Mouse (Mus musculus): ENCODE data around the gene Gm13539. TPM values are rescaled to one million over a fixed set of nuclear protein-coding genes. Genes with fewer than 3 reads are reported as not detected.

The Gm13539 gene
- polyA plus RNA-seq, 1 experiment from 2014 or later = not detected

DNA sequence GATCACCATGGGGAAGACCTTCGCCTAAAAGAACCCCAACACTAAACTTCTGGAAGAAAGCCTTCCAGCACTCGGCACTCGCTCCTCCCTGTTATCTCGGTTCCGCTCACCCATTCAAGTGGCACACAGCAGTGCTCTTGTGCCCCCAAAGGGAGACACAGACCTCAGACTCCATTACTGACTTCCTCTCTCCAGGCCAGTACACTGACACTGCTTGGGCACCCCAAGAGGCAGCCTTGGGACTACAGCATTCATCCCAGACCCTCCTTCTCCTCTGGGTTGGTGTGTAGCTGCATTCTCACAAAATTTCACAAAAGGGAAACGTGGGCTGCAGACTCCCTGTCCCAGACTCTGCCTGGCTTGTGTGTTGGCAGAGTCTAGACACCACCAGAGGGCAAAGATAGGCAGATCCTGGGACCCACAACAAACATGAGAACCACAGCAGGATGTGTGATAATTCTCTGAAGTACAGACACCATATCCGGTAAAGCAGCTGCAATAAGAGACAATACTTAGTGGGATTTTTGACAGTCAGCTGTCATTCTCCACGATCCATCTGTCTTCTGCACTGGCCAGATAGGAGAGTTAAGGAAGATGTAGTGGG, 46.4 kb downstream of the Gm13539 start:
- Histone ChIP-seq H3K27ac (replicated peaks) (no peak overlapping the region), H3K9ac (no peak overlapping the region), H3K4me1 (no peaks in the 10 kb centered on the region), H3K4me2 (no peak overlapping the region), H3K36me3 (no peaks in the 10 kb centered on the region), H3K4me3 (no peak overlapping the region), H3K27me3 (replicated peaks) (peaks cover 6% of the 10 kb centered on the region; the same call in 1 of the 2 replicates), H3K9me3 (no peaks in the 10 kb centered on the region)
- no peak for ATAC-seq (ENCODE audit: extremely low read depth, insufficient number of reproducible peaks, low FRiP score, low TSS enrichment)
- 61% methylated on average over 8 of the region's 8 CpGs for WGBS

DNA sequence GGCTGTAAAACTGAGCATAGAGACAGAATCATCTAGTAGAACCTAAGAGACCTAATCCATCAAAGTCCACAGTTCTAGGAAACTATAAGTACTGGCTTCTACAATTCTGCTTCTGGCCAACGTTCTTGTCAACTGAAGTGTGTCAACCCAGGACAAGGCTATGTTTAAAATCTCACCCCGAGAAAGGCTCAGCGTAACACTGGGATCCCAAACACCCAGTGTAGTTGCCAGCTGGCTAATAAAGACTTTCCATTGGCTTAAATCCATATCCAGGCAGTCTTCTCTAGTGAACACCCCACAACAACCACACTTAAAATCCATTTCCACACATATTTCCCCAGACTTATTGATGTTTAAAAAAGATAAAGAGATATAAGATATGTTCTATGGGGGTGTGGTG, 48.7 kb downstream of the Gm13539 start:
- Histone ChIP-seq H3K27ac (replicated peaks) (no peak overlapping the region), H3K9ac (no peak overlapping the region), H3K36me3 (no peaks in the 10 kb centered on the region), H3K27me3 (replicated peaks) (peaks cover 19% of the 10 kb centered on the region), H3K4me2 (no peak overlapping the region), H3K4me1 (no peaks in the 10 kb centered on the region), H3K9me3 (no peaks in the 10 kb centered on the region), H3K4me3 (no peak overlapping the region)
- 72% methylated on average over 3 of the region's 3 CpGs for WGBS
- ATAC-seq (ENCODE audit: extremely low read depth, insufficient number of reproducible peaks, low FRiP score, low TSS enrichment) = no peak

DNA sequence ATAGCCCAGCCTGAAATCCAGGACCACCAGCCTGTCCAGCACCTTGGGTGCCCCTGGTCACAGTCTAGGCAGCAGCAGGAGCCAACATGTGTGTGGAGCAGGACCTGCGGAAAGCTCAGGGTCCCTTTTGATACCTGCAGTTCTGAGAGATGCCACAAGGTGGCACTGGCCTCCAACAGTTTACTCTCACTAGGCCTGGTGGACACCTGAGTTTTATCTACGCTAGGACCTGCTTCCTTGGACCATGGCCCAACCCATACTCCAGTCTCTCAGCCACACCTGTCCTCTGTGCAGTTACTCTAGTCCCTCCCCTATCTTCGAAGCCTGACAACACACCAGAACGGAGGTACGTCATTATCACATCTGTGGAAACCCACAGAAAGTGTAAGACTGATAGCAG, 54.2 kb downstream of the Gm13539 start:
- no peak overlapping the region for H3K4me2 ChIP-seq
- no peak overlapping the region for H3K9ac ChIP-seq
- H3K36me3 ChIP-seq = no peaks in the 10 kb centered on the region
- no peaks in the 10 kb centered on the region for H3K9me3 ChIP-seq
- no peaks in the 10 kb centered on the region for H3K4me1 ChIP-seq
- ATAC-seq (ENCODE audit: extremely low read depth, insufficient number of reproducible peaks, low FRiP score, low TSS enrichment) = no peak
- 39% methylated on average over 5 of the region's 5 CpGs for WGBS
- H3K27ac ChIP-seq (replicated peaks) = no peak overlapping the region
- H3K4me3 ChIP-seq = no peak overlapping the region
- peaks cover 35% of the 10 kb centered on the region for H3K27me3 ChIP-seq (replicated peaks)

Other genes starting within 250 kb of the Gm13539 start
- gene Traf2, start 235.3 kb upstream of the Gm13539 start, polyA plus RNA-seq (2015; fragmentation: Nextera tagmentation; extraction: Ambion mirVana) = 21.0 and 22.9 TPM in 2 replicates
- 277 and 302 TPM in 2 replicates for gene Edf1, start 224.4 kb upstream of the Gm13539 start, polyA plus RNA-seq (2015; fragmentation: Nextera tagmentation; extraction: Ambion mirVana)
- gene Mamdc4, start 207.4 kb upstream of the Gm13539 start, polyA plus RNA-seq (2015; fragmentation: Nextera tagmentation; extraction: Ambion mirVana) = 4.6 and 7.3 TPM in 2 replicates
- 177 and 199 TPM in 2 replicates for gene Phpt1, start 207.0 kb upstream of the Gm13539 start, polyA plus RNA-seq (2015; fragmentation: Nextera tagmentation; extraction: Ambion mirVana)
- gene Ajm1, start 200.5 kb upstream of the Gm13539 start, polyA plus RNA-seq (2015; fragmentation: Nextera tagmentation; extraction: Ambion mirVana) = 0.14 and 0.27 TPM in 2 replicates
- gene Rabl6, start 173.7 kb upstream of the Gm13539 start, polyA plus RNA-seq (2015; fragmentation: Nextera tagmentation; extraction: Ambion mirVana) = 42.9 and 47.6 TPM in 2 replicates
- 0.11 and 0.13 TPM in 2 replicates for gene Ccdc183, start 164.6 kb upstream of the Gm13539 start, polyA plus RNA-seq (2015; fragmentation: Nextera tagmentation; extraction: Ambion mirVana)
- gene Tmem141, start 160.3 kb upstream of the Gm13539 start, polyA plus RNA-seq (2015; fragmentation: Nextera tagmentation; extraction: Ambion mirVana) = 20.3 and 20.4 TPM in 2 replicates
- 2.3 and 2.6 TPM in 2 replicates for gene Fcna, start 154.2 kb upstream of the Gm13539 start, polyA plus RNA-seq (2015; fragmentation: Nextera tagmentation; extraction: Ambion mirVana)
- not detected in 2 replicates for gene Lcn8, start 129.1 kb upstream of the Gm13539 start, polyA plus RNA-seq (2015; fragmentation: Nextera tagmentation; extraction: Ambion mirVana)
- gene Lcn5, start 124.3 kb upstream of the Gm13539 start, polyA plus RNA-seq (2015; fragmentation: Nextera tagmentation; extraction: Ambion mirVana) = not detected in 2 replicates
- not detected in 2 replicates for gene Lcn6, start 105.5 kb upstream of the Gm13539 start, polyA plus RNA-seq (2015; fragmentation: Nextera tagmentation; extraction: Ambion mirVana)
- gene Lcn10, start 99.5 kb upstream of the Gm13539 start, polyA plus RNA-seq (2015; fragmentation: Nextera tagmentation; extraction: Ambion mirVana) = not detected in 2 replicates
- gene Obp2a, start 82.2 kb upstream of the Gm13539 start, polyA plus RNA-seq (2015; fragmentation: Nextera tagmentation; extraction: Ambion mirVana) = not detected in 2 replicates
- 47.0 and 47.6 TPM in 2 replicates for gene Bmyc, start 75.5 kb upstream of the Gm13539 start, polyA plus RNA-seq (2015; fragmentation: Nextera tagmentation; extraction: Ambion mirVana)
- not detected in 2 replicates for gene Obp2b, start 45.2 kb upstream of the Gm13539 start, polyA plus RNA-seq (2015; fragmentation: Nextera tagmentation; extraction: Ambion mirVana)
- gene Lcn3, start 16.7 kb upstream of the Gm13539 start, polyA plus RNA-seq (2015; fragmentation: Nextera tagmentation; extraction: Ambion mirVana) = not detected in 2 replicates
- not detected in 2 replicates for gene Lcn11, start 5.2 kb upstream of the Gm13539 start, polyA plus RNA-seq (2015; fragmentation: Nextera tagmentation; extraction: Ambion mirVana)
- gene Glt6d1, start 33.6 kb downstream of the Gm13539 start, polyA plus RNA-seq (2015; fragmentation: Nextera tagmentation; extraction: Ambion mirVana) = not detected in 2 replicates
- not detected in 2 replicates for gene Lcn9, start 40.9 kb downstream of the Gm13539 start, polyA plus RNA-seq (2015; fragmentation: Nextera tagmentation; extraction: Ambion mirVana)
- not detected in 2 replicates for gene Sohlh1, start 65.0 kb downstream of the Gm13539 start, polyA plus RNA-seq (2015; fragmentation: Nextera tagmentation; extraction: Ambion mirVana)
- gene Kcnt1, start 81.5 kb downstream of the Gm13539 start, polyA plus RNA-seq (2015; fragmentation: Nextera tagmentation; extraction: Ambion mirVana) = 0.07 and 0.11 TPM in 2 replicates
- 6.6 and 11.6 TPM in 2 replicates for gene Camsap1, start 201.0 kb downstream of the Gm13539 start, polyA plus RNA-seq (2015; fragmentation: Nextera tagmentation; extraction: Ambion mirVana)
- 97.0 and 111 TPM in 2 replicates for gene Ubac1, start 239.5 kb downstream of the Gm13539 start, polyA plus RNA-seq (2015; fragmentation: Nextera tagmentation; extraction: Ambion mirVana)

Measured in heart, embryonic 13.5 days (tissue).